Mouse (Mus musculus) stomach, postnatal 0 days (tissue): ENCODE results near the gene Med16. TPM values are rescaled to one million over a fixed set of nuclear protein-coding genes. Genes with fewer than 3 reads are reported as not detected.
"Not testable (repeated sequence)": the region's sequence is repeated elsewhere in the genome, so short reads cannot be mapped to it uniquely, and the experiment has no call there.

Source experiments
- ATAC-seq: fragments of 200-750 bp; cut with Nextera tagmentation; 2 replicates; pipeline ENCODE4 v1.8.0; 2017; ENCODE audit not compliant: low FRiP score, low TSS enrichment
- DNase-seq: peaks from one replicate; pipeline ENCODE4 v3.0.0-alpha.2; 2016; ENCODE audit warnings: low spot score
- H3K27ac ChIP-seq: fragments of 300-500 bp; sonication (generic); replicated peaks from 2 replicates; pipeline ENCODE4 v1.5.1; 2014; ENCODE audit warnings: mild to moderate bottlenecking, control low read depth
- H3K27me3 ChIP-seq: fragments of 300-500 bp; sonication (generic); 2 replicates; pipeline ENCODE4 v1.6.1; 2014; ENCODE audit warnings: low read length; ENCODE audit not compliant: control insufficient read depth, insufficient read depth
- H3K36me3 ChIP-seq: fragments of 300-500 bp; sonication (generic); 2 replicates; pipeline ENCODE4 v1.6.1; 2014; ENCODE audit warnings: low read length, mixed read lengths; ENCODE audit not compliant: control insufficient read depth, insufficient read depth
- H3K4me1 ChIP-seq: fragments of 300-500 bp; sonication (generic); replicated peaks from 2 replicates; pipeline ENCODE4 v1.6.1; 2014; ENCODE audit warnings: antibody characterized with exemption; ENCODE audit not compliant: control insufficient read depth, insufficient read depth
- H3K4me2 ChIP-seq: fragments of 300-500 bp; sonication (generic); replicated peaks from 2 replicates; pipeline ENCODE4 v1.6.1; 2014; ENCODE audit warnings: low read depth, mild to moderate bottlenecking, control low read depth, moderate library complexity
- H3K4me3 ChIP-seq: fragments of 300-500 bp; sonication (generic); 2 replicates; pipeline ENCODE4 v1.5.1; 2014; ENCODE audit warnings: low read depth, low read length, control low read depth
- H3K9ac ChIP-seq: fragments of 300-500 bp; sonication (generic); 2 replicates; pipeline ENCODE4 v1.6.1; 2014; ENCODE audit warnings: mild to moderate bottlenecking, low read length, control low read depth, mixed read lengths
- H3K9me3 ChIP-seq: fragments of 300-500 bp; sonication (generic); 2 replicates; pipeline ENCODE4 v1.6.1; 2016; ENCODE audit warnings: low read length; ENCODE audit not compliant: control insufficient read depth
- CTCF ChIP-seq: IDR thresholded peaks from 2 replicates; pipeline ENCODE4 v1.5.1; 2016; ENCODE audit warnings: antibody characterized with exemption, low read depth, mild to moderate bottlenecking, moderate library complexity
- EP300 ChIP-seq: optimal IDR thresholded peaks from 2 replicates; pipeline ENCODE3; 2016; ENCODE audit warnings: antibody characterized with exemption
- WGBS: fragments of 180-500 bp; shearing (Covaris S2); extraction: QIAGEN DNeasy Blood & Tissue Kit; methylation state at CpG from one replicate; pipeline ENCODE4 v1.1.7; 2014; 5-methylcytosine and 5-hydroxymethylcytosine counted together
- polyA plus RNA-seq: library from polyadenylated mRNA; unstranded; fragments of >200 nt; fragmentation: Nextera tagmentation; extraction: Ambion mirVana; gene quantifications from 2 replicates; pipeline ENCODE4 v1.2.1, GENCODE M21; 2015

Med16 gene
- polyA plus RNA-seq, 1 experiment from 2014 or later: 25.6 TPM

DNA sequence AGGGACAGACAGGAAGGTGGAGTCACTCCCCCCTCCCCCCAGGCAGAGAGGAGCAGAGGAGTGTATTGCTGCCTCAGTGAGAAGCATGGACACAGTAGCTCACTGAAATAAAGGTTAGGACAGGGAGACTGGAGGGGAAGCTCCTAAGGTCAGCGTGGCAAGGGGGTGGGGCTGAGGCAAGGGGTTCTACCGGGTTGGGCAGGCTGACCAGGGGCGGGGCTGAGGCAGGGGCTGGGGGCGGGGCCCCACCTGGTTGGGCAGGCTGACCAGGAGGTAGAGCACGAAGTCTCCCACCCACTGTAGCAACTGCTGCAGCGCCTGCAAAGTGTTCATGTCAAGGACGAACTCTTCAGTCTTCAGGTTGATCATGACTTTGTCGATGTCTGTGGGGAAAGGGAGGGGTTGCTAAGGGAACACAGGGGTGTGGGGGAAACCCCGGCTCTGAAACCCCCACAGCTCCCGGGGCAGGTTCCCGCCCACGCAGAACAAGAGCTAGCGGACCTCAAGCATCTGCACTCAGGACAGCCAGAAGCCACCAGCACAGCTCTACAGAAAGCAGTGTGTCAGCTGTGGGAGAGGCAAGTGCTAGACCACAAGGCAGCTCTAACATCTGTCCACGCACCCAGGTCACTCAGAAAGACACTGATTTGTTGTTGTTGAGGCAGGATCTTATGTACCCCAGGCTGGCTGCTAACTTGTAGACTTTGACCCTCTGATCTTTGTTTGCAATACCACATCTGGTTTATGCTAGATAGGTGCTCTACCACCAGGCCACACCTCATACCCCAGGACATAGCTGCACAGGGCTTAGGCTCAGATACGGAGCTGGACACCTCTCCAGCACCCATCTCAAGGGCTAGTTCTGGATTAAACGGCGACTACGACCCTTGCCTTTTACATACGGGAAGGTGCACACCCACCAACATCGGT, 11.1 kb downstream of the Med16 start:
- H3K27ac ChIP-seq: no peak overlapping the region
- no peaks in the 10 kb centered on the region for H3K27me3 ChIP-seq
- no peak for DNase-seq
- 51% methylated on average over 20 of the region's 20 CpGs for WGBS
- peaks cover 21% of the 10 kb centered on the region for H3K36me3 ChIP-seq
- H3K4me2 ChIP-seq: no peak overlapping the region
- H3K9me3 ChIP-seq: no peaks in the 10 kb centered on the region
- H3K4me3 ChIP-seq: no peak overlapping the region
- no peaks in the 10 kb centered on the region for H3K4me1 ChIP-seq
- TF ChIP-seq CTCF (no peak), EP300 (no peak)
- no peak for ATAC-seq
- no peak overlapping the region for H3K9ac ChIP-seq

DNA sequence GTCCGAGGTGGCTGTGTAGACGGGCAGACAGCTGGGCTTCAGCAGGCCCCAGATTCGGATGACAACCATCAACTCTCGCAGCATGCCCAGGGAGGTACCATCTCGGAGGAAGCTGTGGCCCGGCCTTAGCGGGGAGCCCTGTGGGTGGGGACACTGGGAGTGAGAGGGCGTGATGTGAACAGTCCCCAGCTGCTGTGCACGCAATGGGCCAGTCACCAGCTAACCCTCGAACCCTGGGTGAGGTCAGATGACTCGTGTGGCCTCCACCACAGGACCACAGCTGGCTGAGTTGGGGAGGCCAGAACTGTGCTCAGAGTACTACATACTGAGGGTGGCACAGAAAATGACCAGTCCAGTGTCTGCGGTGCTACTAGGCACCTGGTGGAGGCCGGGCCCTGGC, 11.9 kb downstream of the Med16 start:
- TF ChIP-seq EP300 (no peak), CTCF (no peak)
- no peak overlapping the region for H3K27ac ChIP-seq
- no peaks in the 10 kb centered on the region for H3K4me1 ChIP-seq
- WGBS: 86% methylated on average over 13 of the region's 13 CpGs
- H3K36me3 ChIP-seq: peaks cover 21% of the 10 kb centered on the region
- H3K9me3 ChIP-seq: no peaks in the 10 kb centered on the region
- H3K9ac ChIP-seq: no peak overlapping the region
- ATAC-seq (no peak; the same call in 1 of the 2 replicates), DNase-seq (no peak)
- no peak overlapping the region for H3K4me2 ChIP-seq
- H3K4me3 ChIP-seq: no peak overlapping the region
- no peaks in the 10 kb centered on the region for H3K27me3 ChIP-seq

DNA sequence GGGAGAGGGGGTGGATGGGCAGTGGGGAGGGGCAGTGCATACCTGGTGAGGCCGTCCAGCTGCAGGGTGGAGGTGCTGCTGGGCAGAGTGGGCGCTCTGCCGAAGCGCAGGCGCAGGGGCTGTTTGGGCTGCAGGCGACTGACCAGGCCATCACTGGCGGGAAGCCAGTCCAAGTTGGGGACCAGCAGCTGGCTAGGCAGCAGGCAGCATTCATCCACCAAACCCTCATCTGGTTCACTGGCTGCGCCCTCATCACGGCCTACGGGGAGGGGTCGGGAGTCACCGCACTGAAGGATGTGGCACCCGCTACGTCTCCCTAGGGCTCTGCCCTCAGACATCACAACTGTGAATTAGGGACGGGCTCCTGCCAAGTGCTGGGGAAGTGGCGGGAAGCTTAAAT, 12.4 kb downstream of the Med16 start:
- H3K4me3 ChIP-seq: no peak overlapping the region
- DNase-seq (no peak), ATAC-seq (no peak)
- WGBS: 89% methylated on average over 16 of the region's 16 CpGs
- no peaks in the 10 kb centered on the region for H3K27me3 ChIP-seq
- no peak overlapping the region for H3K27ac ChIP-seq
- TF ChIP-seq EP300 (no peak), CTCF (no peak)
- no peak overlapping the region for H3K9ac ChIP-seq
- H3K36me3 ChIP-seq: peaks cover 21% of the 10 kb centered on the region
- H3K4me2 ChIP-seq: no peak overlapping the region
- H3K9me3 ChIP-seq: no peaks in the 10 kb centered on the region
- H3K4me1 ChIP-seq: no peaks in the 10 kb centered on the region

DNA sequence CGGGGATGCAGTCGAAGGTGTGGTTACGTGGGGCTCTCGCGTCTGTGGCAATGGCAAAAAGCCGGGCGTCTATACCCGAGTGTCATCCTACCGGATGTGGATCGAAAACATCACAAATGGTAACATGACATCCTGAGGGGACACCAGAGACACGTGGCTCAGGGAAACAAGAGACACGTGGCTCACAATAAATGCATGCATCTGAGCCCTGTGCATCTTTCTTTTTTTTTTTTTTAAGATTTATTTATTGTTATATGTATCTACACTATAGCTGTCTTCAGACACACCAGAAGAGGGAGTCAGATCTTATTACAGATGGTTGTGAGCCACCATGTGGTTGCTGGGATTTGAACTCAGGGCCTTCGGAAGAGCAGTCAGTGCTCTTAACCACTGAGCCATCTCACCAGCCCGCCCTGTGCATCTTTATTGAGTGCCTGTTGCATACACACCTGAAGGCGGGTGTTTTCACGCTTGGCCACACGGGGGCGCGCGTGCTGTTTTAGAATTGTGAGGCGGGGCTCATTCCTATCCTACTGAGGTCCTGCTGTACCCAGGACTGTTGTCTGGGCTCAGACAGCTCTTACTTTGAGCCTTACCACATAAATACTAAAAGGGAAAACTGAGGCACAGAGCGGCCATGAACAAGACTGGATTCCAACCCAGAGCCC, 16.1 kb downstream of the Med16 start:
- not testable (repeated sequence) for H3K4me2 ChIP-seq, H3K4me1 ChIP-seq, H3K9me3 ChIP-seq, H3K27ac ChIP-seq, H3K4me3 ChIP-seq, H3K9ac ChIP-seq, H3K27me3 ChIP-seq
- H3K36me3 ChIP-seq: peaks cover 18% of the 10 kb centered on the region
- WGBS: 41% methylated on average over 22 of the region's 22 CpGs
- ATAC-seq: peak; percentile 40; the same call in 1 of the 2 replicates
- peak; percentile 83 for DNase-seq
- peak; percentile 86 for TF ChIP-seq CTCF

GRCm38 (mm10) chr10:79890670-79891069, 18.1 kb downstream of the Med16 start, which contains the start of gene Cfd:
TSS of gene Cfd (plus strand) at chr10:79890853.
- Histone ChIP-seq H3K36me3 (peaks cover 6% of the 10 kb centered on the region), H3K27ac (no peak within 1 kb of the TSS), H3K4me3 (no peak within 1 kb of the TSS), H3K4me1 (no peaks in the 10 kb centered on the region), H3K9me3 (no peaks in the 10 kb centered on the region), H3K4me2 (no peak within 1 kb of the TSS), H3K27me3 (no peaks in the 10 kb centered on the region), H3K9ac (no peak within 1 kb of the TSS)
- WGBS: 41% methylated on average over 5 of the region's 5 CpGs
- ATAC-seq (no peak), DNase-seq (no peak)
- TF ChIP-seq CTCF (no peak), EP300 (no peak)

DNA sequence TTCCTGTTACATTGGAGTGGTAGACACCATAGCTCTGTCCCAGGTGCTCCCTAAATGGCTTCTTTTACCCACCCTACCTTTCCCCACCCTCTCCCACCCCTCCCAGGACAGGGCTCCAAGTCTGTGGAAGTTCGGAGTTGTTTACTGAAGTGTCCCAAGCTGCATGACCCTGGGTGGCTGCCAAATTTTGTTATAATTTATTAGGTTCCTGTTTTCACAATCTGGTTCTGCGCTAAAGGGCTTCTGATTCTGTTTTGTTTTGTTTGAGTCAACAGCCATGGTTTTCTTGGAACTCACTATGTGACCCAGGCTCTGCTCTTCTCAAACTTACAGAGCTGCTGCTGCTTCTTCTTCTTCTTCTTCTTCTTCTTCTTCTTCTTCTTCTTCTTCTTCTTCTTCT, 19.3 kb downstream of the Med16 start:
- no peak overlapping the region for H3K4me3 ChIP-seq
- H3K27ac ChIP-seq: no peak overlapping the region
- no peak overlapping the region for H3K9ac ChIP-seq
- H3K4me1 ChIP-seq: no peaks in the 10 kb centered on the region; the same call in 1 of the 2 replicates
- TF ChIP-seq CTCF (no peak), EP300 (no peak)
- WGBS: 41% methylated on average over 2 of the region's 2 CpGs
- 0 out of 2 replicates have a peak, but pooled peaks cover 2% of the 10 kb centered on the region for H3K36me3 ChIP-seq
- no peaks in the 10 kb centered on the region for H3K27me3 ChIP-seq
- no peak for DNase-seq
- ATAC-seq: no peak
- no peak overlapping the region for H3K4me2 ChIP-seq
- H3K9me3 ChIP-seq: no peaks in the 10 kb centered on the region
